Mouse (Mus musculus): ENCODE measurements at regions not wholly inside any gene's neighbourhood (a gene's known extent, or its start where the extent isn't known, plus 50 kb on each side); places are given as distances from the start of the nearest gene placed in this dataset.

- TF ChIP-seq CTCF (IDR thresholded peaks at IDR 0.05) (no peak), EP300 (IDR thresholded peaks at IDR 0.05) (no peak)
These were observed 509.2 kb downstream of the Plekhb2 start for GRCm38 (mm10) chr1:35358981-35359380.
